Mouse (Mus musculus) spleen, adult 2 months (tissue): ENCODE measurements around the gene Vdac2. TPM values are rescaled to one million over a fixed set of nuclear protein-coding genes. Genes with fewer than 3 reads are reported as not detected.

Experiments used
- DNase-seq, 2 experiments: peaks; one replicate each; pipeline versions ENCODE4 v3.0.0 to v3.0.0-alpha.2; 2012 to 2021; ENCODE audit warnings: low spot score in 2 of 2, low read depth in 1 of 2
- H3K27ac ChIP-seq: fragments of 200-500 bp; 2 replicates; pipeline ENCODE4 v1.5.1; 2012; ENCODE audit warnings: low read length, inconsistent platforms; ENCODE audit not compliant: insufficient read depth
- H3K27me3 ChIP-seq: fragments of 200-500 bp; 2 replicates; pipeline ENCODE4 v1.6.1; 2012; ENCODE audit warnings: mild to moderate bottlenecking, moderate library complexity, low read length, inconsistent platforms; ENCODE audit not compliant: control insufficient read depth, insufficient read depth
- H3K36me3 ChIP-seq: fragments of 200-500 bp; 2 replicates; pipeline ENCODE4 v1.6.1; 2012; ENCODE audit warnings: mild to moderate bottlenecking, low read length, inconsistent platforms; ENCODE audit not compliant: control insufficient read depth, insufficient read depth
- H3K4me1 ChIP-seq: fragments of 200-500 bp; 2 replicates; pipeline ENCODE4 v1.6.1; 2011; ENCODE audit warnings: inconsistent platforms; ENCODE audit not compliant: control insufficient read depth, insufficient read depth, insufficient read length
- H3K4me3 ChIP-seq: fragments of 200-500 bp; 2 replicates; pipeline ENCODE4 v1.5.1; 2011; ENCODE audit warnings: mild to moderate bottlenecking, inconsistent platforms; ENCODE audit not compliant: insufficient read depth, insufficient read length; ENCODE audit errors: extremely low read depth
- CTCF ChIP-seq: fragments of 200-500 bp; IDR thresholded peaks from 2 replicates; pipeline ENCODE4 v1.5.1; 2011; ENCODE audit warnings: mild to moderate bottlenecking, inconsistent platforms; ENCODE audit not compliant: insufficient read depth, insufficient read length, insufficient replicate concordance; ENCODE audit errors: extremely low read depth
- POLR2A ChIP-seq: fragments of 200-500 bp; IDR thresholded peaks from 2 replicates; pipeline ENCODE4 v1.6.1; 2011; ENCODE audit warnings: low read depth, low read length, inconsistent platforms
- WGBS: fragments of 180-500 bp; shearing (Covaris S2); methylation state at CpG from one replicate; pipeline ENCODE4 v1.1.7; 2018; 5-methylcytosine and 5-hydroxymethylcytosine counted together
- polyA plus RNA-seq: library from polyadenylated mRNA; depleted of rRNA; stranded (reverse); fragments of >200 nt; gene quantifications from 2 replicates; pipeline ENCODE4 v1.2.3, GENCODE M21; 2012; rRNA removed

Gene Vdac2
- polyA plus RNA-seq, 1 experiment = 59.8 TPM

DNA sequence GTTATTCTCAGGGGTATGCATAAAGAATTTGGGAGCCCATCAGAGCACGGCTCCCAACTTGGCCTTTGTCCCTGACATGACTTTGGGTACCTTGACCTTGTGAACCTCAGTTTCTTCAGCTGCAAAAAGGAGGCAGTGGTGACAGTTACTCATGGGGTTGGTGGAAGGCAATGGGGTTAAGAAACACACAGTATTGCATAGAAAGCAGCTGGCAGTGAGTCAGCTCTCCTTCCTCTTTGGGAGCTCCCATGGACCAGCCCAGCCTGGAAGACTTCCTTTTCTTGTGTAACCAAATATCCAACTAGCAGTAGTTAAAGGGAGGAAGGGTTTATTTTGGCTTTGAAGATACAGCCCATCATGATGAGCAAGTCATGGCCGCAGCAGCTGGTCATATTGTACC lies 65.4 kb downstream of the Vdac2 start:
- WGBS = 79% methylated on average over 2 of the region's 2 CpGs
- TF ChIP-seq POLR2A = no peak
- H3K27ac ChIP-seq = no peak overlapping the region
- H3K27me3 ChIP-seq = no peaks in the 10 kb centered on the region
- no peak overlapping the region for H3K4me3 ChIP-seq
- no peaks in the 10 kb centered on the region for H3K4me1 ChIP-seq
- H3K36me3 ChIP-seq = no peaks in the 10 kb centered on the region
- no peak for DNase-seq

DNA sequence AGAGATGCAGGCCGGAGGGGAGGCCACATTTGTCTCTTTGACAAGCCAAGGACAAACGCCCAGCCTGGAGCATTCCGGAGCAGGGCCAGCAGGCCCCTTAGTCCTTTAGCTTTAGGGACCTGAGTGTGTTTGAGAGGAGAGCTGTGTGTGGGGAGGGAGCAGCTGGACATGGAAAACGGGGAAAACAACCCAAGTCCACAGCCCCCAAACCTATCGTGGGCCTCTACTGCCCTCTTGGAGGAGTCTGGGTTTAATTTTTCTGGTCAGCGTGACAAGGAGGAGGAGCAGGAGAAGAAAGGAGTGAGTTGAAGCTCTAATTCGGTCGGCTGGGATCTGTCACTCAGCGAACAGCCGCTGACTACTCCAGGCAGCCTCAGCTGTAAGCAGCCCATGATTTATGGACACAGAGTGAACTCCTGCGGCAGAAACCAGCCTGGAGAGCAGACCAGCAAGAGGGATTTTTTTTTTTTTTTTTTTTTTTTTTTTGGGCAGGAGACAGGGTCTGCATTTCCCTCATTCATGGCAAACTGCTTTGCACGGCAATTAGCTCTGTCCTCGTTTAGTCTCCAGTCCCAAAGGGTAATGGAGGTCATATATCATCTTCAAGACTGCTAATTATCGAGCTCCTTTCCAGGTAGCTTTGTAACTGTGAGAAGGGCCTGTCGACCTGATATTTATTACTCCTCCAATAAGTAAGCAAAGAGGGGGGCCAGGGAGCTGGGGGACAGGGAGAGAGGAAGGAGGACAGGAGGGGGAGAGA lies 66.7 kb downstream of the Vdac2 start:
- 46% methylated on average over 15 of the region's 15 CpGs for WGBS
- no peak for TF ChIP-seq CTCF
- no peak for TF ChIP-seq POLR2A
- Histone ChIP-seq H3K27ac (no peak overlapping the region), H3K4me3 (no peak overlapping the region), H3K36me3 (no peaks in the 10 kb centered on the region), H3K27me3 (no peaks in the 10 kb centered on the region), H3K4me1 (no peaks in the 10 kb centered on the region)
- no peak for DNase-seq

DNA sequence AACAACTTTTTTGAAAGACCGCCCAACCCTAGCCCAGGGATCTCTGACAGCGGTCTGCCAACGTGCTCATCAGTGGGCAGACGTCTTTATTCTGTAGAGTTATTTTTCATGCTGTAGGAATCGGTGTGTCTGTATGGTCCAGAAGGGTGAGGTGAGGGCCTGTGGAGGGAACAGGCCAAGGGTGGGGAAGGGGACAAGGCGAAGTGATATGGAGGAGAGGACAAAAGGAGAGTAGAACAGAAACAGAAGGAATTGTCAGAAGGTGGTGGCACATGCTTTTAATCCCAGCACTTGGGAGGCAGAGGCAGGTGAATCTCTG lies 67.3 kb downstream of the Vdac2 start:
- 88% methylated on average over 6 of the region's 6 CpGs for WGBS
- no peak for TF ChIP-seq CTCF
- no peak for TF ChIP-seq POLR2A
- no peak overlapping the region for H3K4me3 ChIP-seq
- no peaks in the 10 kb centered on the region for H3K27me3 ChIP-seq
- no peak for DNase-seq
- H3K4me1 ChIP-seq = no peaks in the 10 kb centered on the region
- no peaks in the 10 kb centered on the region for H3K36me3 ChIP-seq
- no peak overlapping the region for H3K27ac ChIP-seq

Other genes starting within 250 kb of the Vdac2 start
- not detected in 2 replicates for gene Dupd1, start 110.7 kb upstream of the Vdac2 start, polyA plus RNA-seq
- 4.4 and 7.3 TPM in 2 replicates for gene Samd8, start 74.7 kb upstream of the Vdac2 start, polyA plus RNA-seq
- gene Dusp13, start 74.1 kb upstream of the Vdac2 start, polyA plus RNA-seq = 0.19 and 0.33 TPM in 2 replicates
- 17.9 and 19.4 TPM in 2 replicates for gene Comtd1, start 23.7 kb downstream of the Vdac2 start, polyA plus RNA-seq
- 8.8 and 13.9 TPM in 2 replicates for gene Zfp503, start 164.4 kb downstream of the Vdac2 start, polyA plus RNA-seq
- 0.37 and 0.68 TPM in 2 replicates for gene Lrmda, start 194.5 kb downstream of the Vdac2 start, polyA plus RNA-seq